Mouse (Mus musculus): Measurements from ENCODE around the gene Rnf133. TPM values are rescaled to one million over a fixed set of nuclear protein-coding genes. Genes with fewer than 3 reads are reported as not detected.

Gene Rnf133
- 0.13 TPM in 1 of 2 replicates, not detected in the other for polyA plus RNA-seq (2015; fragmentation: Nextera tagmentation; extraction: Ambion mirVana)

GRCm38 (mm10) chr6:23650205-23650604 is at the start of gene Rnf133:
Rnf133 (minus strand) TSS chr6:23650305.

GRCm38 (mm10) chr6:23655036-23655435 is 4.9 kb upstream of the Rnf133 start, which contains the start of gene Rnf148:
Rnf148 (minus strand) TSS chr6:23655136.

Other genes with a start within 250 kb of the Rnf133 start
- 0.10 TPM in 1 of 2 replicates, not detected in the other for gene Rnf148, start 4.8 kb upstream of the Rnf133 start, polyA plus RNA-seq (2015; fragmentation: Nextera tagmentation; extraction: Ambion mirVana)
- gene Cadps2, start 189.1 kb upstream of the Rnf133 start, polyA plus RNA-seq (2015; fragmentation: Nextera tagmentation; extraction: Ambion mirVana) = 1.8 and 2.3 TPM in 2 replicates